Mouse (Mus musculus): ENCODE data around the gene Lpp. TPM values are rescaled to one million over a fixed set of nuclear protein-coding genes. Genes with fewer than 3 reads are reported as not detected.
"Not testable (repeated sequence)": the region's sequence is repeated elsewhere in the genome, so short reads cannot be mapped to it uniquely, and the experiment has no call there.

Lpp gene
- polyA plus RNA-seq, 1 experiment from 2014 or later, result 28.3 TPM

DNA sequence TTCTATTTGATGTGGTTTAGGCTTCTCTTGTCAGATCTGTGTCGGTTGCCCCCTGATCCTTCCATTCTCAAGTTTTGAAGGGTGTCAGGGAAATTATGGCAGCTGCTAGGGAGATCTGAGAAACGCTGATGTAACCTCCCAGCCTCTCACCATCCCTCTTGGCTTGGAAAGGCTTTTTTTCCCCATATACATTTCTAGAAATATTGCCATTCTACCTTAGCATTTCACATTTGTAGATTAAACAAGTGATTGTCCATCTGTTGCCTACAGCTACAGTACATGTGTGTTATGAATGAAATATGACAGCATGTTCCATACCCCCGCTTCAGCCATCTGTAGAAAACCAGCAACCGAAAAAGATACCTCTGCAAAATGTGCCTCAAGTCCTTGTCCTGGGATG lies 589.5 kb downstream of the Lpp start:
- ChIA-PET POLR2A (no interaction called here), CTCF (no interaction called here)
- no peaks in the 10 kb centered on the region for H3K27me3 ChIP-seq
- in situ Hi-C loops (cut with MboI; ENCODE audit: low pct_unique_long_range_greater_than_20kb), result no loop called here
- DNase-seq (ENCODE audit: low read depth, low spot score) (no peak), ATAC-seq (no peak)
- no peak for TF ChIP-seq CTCF (IDR thresholded peaks at IDR 0.05)

DNA sequence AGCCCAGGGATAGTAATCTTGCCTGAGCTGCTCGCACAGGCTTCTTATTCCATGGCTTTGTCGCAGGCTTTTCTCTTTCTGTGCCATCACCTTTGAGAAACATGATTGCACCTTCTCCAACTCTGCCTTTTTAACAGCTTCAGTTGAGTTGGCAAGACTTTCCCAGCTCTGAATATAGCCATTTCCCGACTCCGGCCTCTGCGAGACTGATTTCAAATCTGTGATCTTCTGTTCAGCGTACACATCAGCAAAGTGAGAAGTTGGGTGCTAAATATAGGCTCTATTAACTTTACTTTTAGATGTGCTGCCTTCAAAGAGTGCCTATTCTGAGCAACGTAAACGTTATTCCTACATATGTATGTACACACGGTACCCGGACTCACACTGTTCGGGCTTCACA lies 597.0 kb downstream of the Lpp start:
- ChIA-PET POLR2A (no interaction called here), CTCF (interaction anchor here (1.2 kb wide), 1 partner anchor 12 kb away, joined by 3 read pairs; no protein-coding TSS in a partner anchor)
- in situ Hi-C loops (cut with MboI; ENCODE audit: low pct_unique_long_range_greater_than_20kb), result no loop called here
- no peak for DNase-seq (ENCODE audit: low read depth, low spot score)
- H3K27me3 ChIP-seq, result no peaks in the 10 kb centered on the region
- ATAC-seq, result no peak
- TF ChIP-seq CTCF (IDR thresholded peaks at IDR 0.05), result no peak

DNA sequence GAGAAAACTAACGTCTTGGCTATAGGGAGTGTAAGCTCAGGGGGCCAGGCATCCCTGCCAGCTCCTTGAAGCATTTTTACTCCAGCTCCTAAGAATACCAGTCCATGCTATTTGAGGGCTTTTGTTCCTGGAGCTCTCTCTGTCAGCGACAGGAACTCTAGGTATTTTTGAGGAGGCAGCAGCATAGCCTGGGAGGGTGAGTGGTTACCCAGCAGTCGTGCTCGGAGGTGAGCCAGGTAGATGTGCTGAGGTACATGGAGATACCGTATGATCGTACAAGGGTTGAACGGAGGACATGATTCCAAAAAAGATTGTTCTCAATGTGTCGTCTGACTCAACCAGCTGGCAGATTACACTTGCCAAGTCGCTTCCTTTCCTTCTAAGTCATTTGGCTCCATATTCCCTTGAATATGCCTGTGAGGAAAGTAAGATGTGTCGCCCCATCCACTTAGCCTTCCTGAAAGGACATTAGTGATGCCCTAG lies 597.8 kb downstream of the Lpp start:
- H3K27me3 ChIP-seq, result no peaks in the 10 kb centered on the region
- in situ Hi-C loops (cut with MboI; ENCODE audit: low pct_unique_long_range_greater_than_20kb), result no loop called here
- ATAC-seq (no peak), DNase-seq (ENCODE audit: low read depth, low spot score) (no peak)
- ChIA-PET POLR2A (no interaction called here), CTCF (interaction anchor here (1.2 kb wide), 1 partner anchor 13 kb away, joined by 3 read pairs; no protein-coding TSS in a partner anchor)
- TF ChIP-seq CTCF (IDR thresholded peaks at IDR 0.05), result no peak

DNA sequence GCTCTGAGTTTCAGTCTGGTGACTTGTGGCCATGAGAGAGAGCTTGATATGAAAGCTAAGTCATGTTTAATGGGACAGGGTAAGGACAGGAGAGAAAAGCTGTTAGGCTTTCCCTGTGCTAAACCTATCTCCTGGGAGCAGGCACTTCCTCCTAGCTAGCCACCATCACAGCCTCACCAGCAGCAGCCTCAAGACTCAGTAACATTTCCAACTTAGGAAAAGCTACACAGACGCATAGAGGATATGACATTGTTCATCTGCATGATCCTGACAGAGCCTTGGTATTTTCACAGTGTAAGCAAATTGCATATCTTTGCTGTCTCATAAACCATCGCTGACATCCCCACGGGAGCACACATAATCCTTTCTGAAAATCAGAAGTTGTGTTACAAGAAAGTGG lies 598.7 kb downstream of the Lpp start:
- ATAC-seq (no peak), DNase-seq (ENCODE audit: low read depth, low spot score) (no peak)
- CTCF ChIA-PET, result no interaction called here
- in situ Hi-C loops (cut with MboI; ENCODE audit: low pct_unique_long_range_greater_than_20kb), result no loop called here
- POLR2A ChIA-PET, result interaction anchor here (0.6 kb wide), 1 partner anchor 894 kb away, joined by 5 read pairs; no protein-coding TSS in a partner anchor
- no peaks in the 10 kb centered on the region for H3K27me3 ChIP-seq
- no peak for TF ChIP-seq CTCF (IDR thresholded peaks at IDR 0.05)

- no peak for TF ChIP-seq CTCF (IDR thresholded peaks at IDR 0.05)
- POLR2A ChIA-PET, result interaction anchor here (0.6 kb wide), 1 partner anchor 895 kb away, joined by 5 read pairs; no protein-coding TSS in a partner anchor
- no peaks in the 10 kb centered on the region for H3K27me3 ChIP-seq
- ATAC-seq (no peak), DNase-seq (ENCODE audit: low read depth, low spot score) (no peak)
- CTCF ChIA-PET, result no interaction called here
- in situ Hi-C loops (cut with MboI; ENCODE audit: low pct_unique_long_range_greater_than_20kb), result no loop called here
Measured at GRCm38 (mm10) chr16:24992494-24992893, 599.2 kb downstream of the Lpp start.

- POLR2A ChIA-PET, result no interaction called here
- ATAC-seq (no peak), DNase-seq (ENCODE audit: low read depth, low spot score) (no peak)
- H3K27me3 ChIP-seq, result no peaks in the 10 kb centered on the region
- TF ChIP-seq CTCF (IDR thresholded peaks at IDR 0.05), result no peak
- in situ Hi-C loops (cut with MboI; ENCODE audit: low pct_unique_long_range_greater_than_20kb), result no loop called here
- CTCF ChIA-PET, result interaction anchor here (0.7 to 1.3 kb wide), 5 partner anchors 9 to 1040 kb away, joined by 3 to 4 read pairs (median 4); no protein-coding TSS in a partner anchor
Measured at GRCm38 (mm10) chr16:25010980-25011877, 617.9 kb downstream of the Lpp start.

DNA sequence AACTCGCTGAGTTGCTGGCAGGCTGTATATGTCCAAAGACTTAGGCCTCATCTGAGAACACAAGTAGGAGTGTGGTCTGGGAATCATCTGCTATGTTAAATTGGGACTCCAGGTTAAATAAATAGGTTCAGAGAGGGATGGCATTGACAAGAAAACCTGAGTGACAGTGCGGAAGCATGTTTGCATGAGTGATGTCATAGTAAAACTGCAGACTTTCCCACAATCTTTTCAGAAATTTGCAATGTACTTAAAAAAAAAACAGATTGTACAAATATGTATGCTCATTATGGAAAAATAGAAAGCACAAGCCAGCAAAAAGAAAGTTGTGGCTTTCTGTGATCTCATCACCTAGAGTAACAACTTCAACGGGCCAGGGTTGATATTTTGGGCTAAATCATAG lies 619.6 kb downstream of the Lpp start:
- DNase-seq (ENCODE audit: low read depth, low spot score), result no peak
- ChIA-PET CTCF (interaction anchor here (1.5 kb wide), 1 partner anchor 22 kb away, joined by 3 read pairs; no protein-coding TSS in a partner anchor), POLR2A (no interaction called here)
- H3K27me3 ChIP-seq, result no peaks in the 10 kb centered on the region
- no peak for ATAC-seq
- no peak for TF ChIP-seq CTCF (IDR thresholded peaks at IDR 0.05)
- in situ Hi-C loops (cut with MboI; ENCODE audit: low pct_unique_long_range_greater_than_20kb), result no loop called here

DNA sequence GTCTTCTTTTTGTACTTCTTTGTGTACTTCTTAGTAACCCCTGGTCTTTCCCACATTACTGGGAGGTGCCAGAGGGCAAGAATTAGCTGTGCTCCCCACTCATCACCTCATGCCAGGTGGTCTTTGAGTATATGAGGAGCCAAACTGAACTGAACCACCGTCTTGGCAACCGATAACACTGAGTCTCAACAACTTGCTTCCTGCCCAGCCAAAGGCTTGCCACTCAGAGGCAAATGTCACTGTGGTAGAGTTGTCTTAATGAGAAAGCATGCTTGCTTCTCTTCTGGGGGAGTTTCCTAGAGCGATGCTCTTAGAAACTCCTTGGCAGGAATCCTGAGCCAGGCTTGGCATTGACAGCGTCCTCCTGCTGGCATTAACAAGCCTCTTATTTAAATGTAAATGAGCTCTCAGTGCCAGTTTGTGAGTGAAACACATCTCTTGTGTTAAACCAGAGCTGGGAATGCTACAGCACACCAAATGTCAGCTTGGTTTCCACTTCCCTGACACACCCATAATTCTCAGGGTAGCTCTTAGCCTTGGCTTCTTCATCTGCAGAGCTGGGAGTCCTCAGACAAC lies 623.0 kb downstream of the Lpp start:
- no peak for DNase-seq (ENCODE audit: low read depth, low spot score)
- no peak for ATAC-seq
- POLR2A ChIA-PET, result no interaction called here
- CTCF ChIA-PET, result interaction anchor here (0.9 kb wide), 1 partner anchor 29 kb away, joined by 3 read pairs; no protein-coding TSS in a partner anchor
- no peak for TF ChIP-seq CTCF (IDR thresholded peaks at IDR 0.05)
- in situ Hi-C loops (cut with MboI; ENCODE audit: low pct_unique_long_range_greater_than_20kb), result no loop called here
- H3K27me3 ChIP-seq, result no peaks in the 10 kb centered on the region

DNA sequence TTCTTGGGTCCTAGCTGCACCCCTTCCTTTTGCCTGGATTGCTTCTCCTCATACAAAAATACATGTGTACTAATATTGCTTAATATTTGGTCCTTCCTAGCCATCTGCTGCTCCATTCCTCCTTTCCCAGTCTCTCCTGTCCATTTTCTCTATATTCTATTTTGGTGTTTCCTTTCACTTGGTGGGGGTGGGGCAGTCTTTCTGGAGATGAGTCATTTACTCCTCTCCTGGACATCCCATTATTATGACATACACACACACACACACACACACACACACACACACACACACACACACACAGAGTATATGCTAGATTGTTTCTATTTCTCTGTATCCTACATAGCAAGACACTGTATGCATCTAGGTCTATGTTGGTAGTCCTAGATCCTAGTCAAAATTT lies 623.7 kb downstream of the Lpp start:
- no peak for TF ChIP-seq CTCF (IDR thresholded peaks at IDR 0.05)
- no peak for DNase-seq (ENCODE audit: low read depth, low spot score)
- CTCF ChIA-PET, result no interaction called here
- in situ Hi-C loops (cut with MboI; ENCODE audit: low pct_unique_long_range_greater_than_20kb), result no loop called here
- POLR2A ChIA-PET, result no interaction called here
- no peaks in the 10 kb centered on the region for H3K27me3 ChIP-seq
- ATAC-seq, result no peak

DNA sequence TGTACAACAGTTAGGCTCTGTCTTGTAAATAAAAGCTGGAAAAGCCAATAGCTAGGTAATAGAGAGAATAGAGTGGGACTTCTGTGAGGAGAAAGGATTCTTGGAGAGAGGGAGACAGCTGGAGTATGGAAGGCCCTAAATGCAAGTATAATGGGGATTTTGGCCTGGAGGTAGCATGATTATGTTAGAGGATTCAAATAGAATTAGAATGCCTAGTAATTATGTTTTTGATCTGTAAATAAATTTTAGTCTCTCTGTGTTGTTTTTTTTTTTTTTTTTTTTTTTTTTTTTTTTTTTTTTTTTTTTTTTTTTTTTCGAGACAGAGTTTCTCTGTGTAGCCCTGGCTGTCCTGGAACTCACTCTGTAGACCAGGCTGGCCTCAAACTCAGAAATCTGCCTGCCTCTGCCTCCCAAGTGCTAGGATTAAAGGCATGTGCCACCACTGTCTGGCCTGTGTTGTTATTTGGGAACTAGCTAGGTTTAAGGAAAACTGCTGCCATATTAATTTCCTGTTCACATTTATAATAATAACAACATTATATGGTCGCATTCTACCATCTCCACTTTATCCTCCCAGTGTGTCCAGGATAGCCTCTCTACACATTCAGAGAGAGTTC lies 628.5 kb downstream of the Lpp start:
- POLR2A ChIA-PET, result interaction anchor here (0.9 kb wide), 1 partner anchor 19 kb away, joined by 3 read pairs; no protein-coding TSS in a partner anchor
- H3K27me3 ChIP-seq; DNase-seq (ENCODE audit: low read depth, low spot score); in situ Hi-C loops (cut with MboI; ENCODE audit: low pct_unique_long_range_greater_than_20kb); ATAC-seq: not testable (repeated sequence)
- CTCF ChIA-PET, result interaction anchor here (1.0 kb wide), 1 partner anchor 13 kb away, joined by 3 read pairs; no protein-coding TSS in a partner anchor
